Mouse (Mus musculus) MEL (cell line): Measurements from ENCODE around the gene Tarm1.

Experiments
- CHD2 ChIP-seq: IDR thresholded peaks from 2 replicates; pipeline ENCODE4 v1.6.1; 2011; ENCODE audit warnings: low read length, improper control_type of control experiment
- CTCF ChIP-seq, 3 experiments: IDR thresholded peaks in 2 of 3; conservative IDR thresholded peaks in 1 of 3; 2 replicates each; pipeline ENCODE4 v1.5.1; 2011 to 2012; ENCODE audit warnings: low read length in 3 of 3, low read depth in 2 of 3, mild to moderate bottlenecking in 2 of 3, improper control_type of control experiment in 1 of 3, inconsistent platforms in 1 of 3, mixed read lengths in 1 of 3, moderate library complexity in 1 of 3; ENCODE audit not compliant: control insufficient read depth in 1 of 3, insufficient read depth in 1 of 3, poor library complexity in 1 of 3, severe bottlenecking in 1 of 3
- HCFC1 ChIP-seq: IDR thresholded peaks from 2 replicates; pipeline ENCODE4 v1.6.1; 2012; ENCODE audit warnings: low read depth, mild to moderate bottlenecking, inconsistent platforms, low read length, improper control_type of control experiment, moderate library complexity
- POLR2A ChIP-seq, 2 experiments: IDR thresholded peaks; 2 replicates each; pipeline ENCODE4 v1.6.1; 2011 to 2012; ENCODE audit warnings: low read length in 2 of 2, mild to moderate bottlenecking in 2 of 2, control low read depth in 1 of 2, improper control_type of control experiment in 1 of 2, low read depth in 1 of 2, moderate library complexity in 1 of 2; ENCODE audit not compliant: control insufficient read depth in 1 of 2, insufficient read depth in 1 of 2, poor library complexity in 1 of 2
- SIN3A ChIP-seq: IDR thresholded peaks from 2 replicates; pipeline ENCODE4 v1.6.1; 2012; ENCODE audit warnings: low read length, improper control_type of control experiment, inconsistent platforms
- TCF12 ChIP-seq: IDR thresholded peaks from 2 replicates; pipeline ENCODE4 v1.6.1; 2014; ENCODE audit warnings: low read depth, mild to moderate bottlenecking, inconsistent platforms, low read length, improper control_type of control experiment, moderate library complexity
- USF2 ChIP-seq, 2 experiments: IDR thresholded peaks; 2 replicates each; pipeline ENCODE4 v1.6.1; 2011 to 2012; ENCODE audit warnings: improper control_type of control experiment in 2 of 2, low read length in 2 of 2, borderline replicate concordance in 1 of 2, inconsistent platforms in 1 of 2, low read depth in 1 of 2, mild to moderate bottlenecking in 1 of 2; ENCODE audit not compliant: insufficient read depth in 1 of 2
- ZMIZ1 ChIP-seq: IDR thresholded peaks from 2 replicates; pipeline ENCODE4 v1.6.1; 2012; ENCODE audit warnings: low read depth, mild to moderate bottlenecking, inconsistent platforms, low read length, improper control_type of control experiment, moderate library complexity
- ZNF384 ChIP-seq: IDR thresholded peaks from 2 replicates; pipeline ENCODE4 v1.6.1; 2012; ENCODE audit warnings: low read depth, mild to moderate bottlenecking, inconsistent platforms, low read length, improper control_type of control experiment

DNA sequence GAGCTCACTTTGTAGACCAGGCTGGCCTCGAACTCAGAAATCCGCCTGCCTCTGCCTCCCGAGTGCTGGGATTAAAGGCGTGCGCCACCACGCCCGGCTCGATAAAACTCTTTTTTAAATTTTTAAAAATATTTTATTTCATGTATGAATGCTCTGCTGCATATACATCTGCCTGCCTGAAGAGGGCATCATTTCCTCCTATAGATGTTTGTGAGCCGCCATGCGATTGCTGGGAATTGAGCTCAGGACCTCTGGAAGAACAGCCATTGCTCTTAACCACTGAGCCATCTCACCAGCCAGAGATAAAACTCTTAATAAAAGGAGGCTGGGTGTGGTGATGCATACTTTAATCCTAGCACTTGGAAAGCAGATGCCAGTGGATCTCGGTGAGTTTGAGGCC lies 62.4 kb downstream of the Tarm1 start:
- TF ChIP-seq POLR2A (IDR thresholded peaks at IDR 0.05; ENCODE audit: control insufficient read depth in 1 of 2, insufficient read depth in 1 of 2, low read depth in 1 of 2, low read length in 2 of 2, poor library complexity in 1 of 2) (no peak), ZNF384 (no peak), USF2 (IDR thresholded peaks at IDR 0.05; ENCODE audit: borderline replicate concordance in 1 of 2, insufficient read depth in 1 of 2, low read depth in 1 of 2, low read length in 2 of 2) (no peak), SIN3A (no peak), CTCF (IDR thresholded peaks at IDR 0.05 in 2 of 3, conservative IDR thresholded peaks at IDR 0.05 in 1 of 3; ENCODE audit: control insufficient read depth in 1 of 3, insufficient read depth in 1 of 3, low read depth in 2 of 3, low read length in 3 of 3, poor library complexity in 1 of 3, severe bottlenecking in 1 of 3) (no peak; a peak in 1 of 6 replicates), HCFC1 (no peak), ZMIZ1 (no peak), TCF12 (no peak), CHD2 (no peak)
